Mouse (Mus musculus) ES-E14 (cell line): ENCODE results near the gene BC049762.

Experiments used
- CHD2 ChIP-seq: IDR thresholded peaks from 2 replicates; pipeline ENCODE4 v1.6.1; 2014; ENCODE audit warnings: mild to moderate bottlenecking, low read depth, low read length, inconsistent platforms
- MAFK ChIP-seq: IDR thresholded peaks from 2 replicates; pipeline ENCODE4 v1.6.1; 2014; ENCODE audit warnings: mild to moderate bottlenecking, low read depth, low read length, inconsistent platforms; ENCODE audit not compliant: insufficient read depth
- ZC3H11A ChIP-seq: IDR thresholded peaks from 2 replicates; pipeline ENCODE4 v1.6.1; 2012; ENCODE audit warnings: low read depth, mild to moderate bottlenecking, inconsistent platforms, low read length, borderline replicate concordance
- ZNF384 ChIP-seq: IDR thresholded peaks from 2 replicates; pipeline ENCODE4 v1.6.1; 2012; ENCODE audit warnings: low read depth, low read length, inconsistent platforms

- TF ChIP-seq MAFK (no peak), ZC3H11A (no peak), ZNF384 (no peak), CHD2 (no peak)
Observed at GRCm38 (mm10) chr11:51311846-51312245, 49.0 kb upstream of the BC049762 start.
